Mouse (Mus musculus): ENCODE results near the gene Zc2hc1c. TPM values are rescaled to one million over a fixed set of nuclear protein-coding genes. Genes with fewer than 3 reads are reported as not detected.

The Zc2hc1c gene
- polyA plus RNA-seq, 1 experiment from 2014 or later: 2.5 TPM

DNA sequence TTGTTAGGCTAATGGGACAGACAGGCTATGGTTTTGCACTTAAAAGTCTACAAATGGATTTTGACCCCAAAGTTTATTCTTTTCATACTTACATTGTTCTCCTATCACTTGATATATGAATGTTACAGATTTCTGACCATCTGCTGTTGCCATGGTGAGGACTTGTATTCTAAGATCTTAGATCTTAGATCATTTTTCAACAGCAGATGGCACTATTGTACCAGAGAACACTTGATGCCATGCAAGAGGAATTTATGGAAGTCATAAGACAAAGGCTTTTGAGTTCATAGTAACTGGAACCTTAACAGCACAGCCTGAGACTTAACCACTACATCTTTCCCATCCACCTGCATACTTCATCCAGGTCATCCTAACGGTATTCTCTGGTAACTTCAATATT lies 52.7 kb downstream of the Zc2hc1c start:
- Histone ChIP-seq H3K27ac (ENCODE audit: low read length) (no peak overlapping the region), H3K36me3 (ENCODE audit: control insufficient read depth, insufficient read depth, low read length) (peaks cover 6% of the 10 kb centered on the region), H3K4me2 (ENCODE audit: low read depth, low read length) (no peak overlapping the region), H3K27me3 (ENCODE audit: control insufficient read depth, insufficient read depth, low read depth, low read length) (no peaks in the 10 kb centered on the region), H3K9me3 (ENCODE audit: control insufficient read depth, low read length) (no peaks in the 10 kb centered on the region), H3K4me3 (ENCODE audit: low read length) (no peak overlapping the region), H3K4me1 (replicated peaks; ENCODE audit: control insufficient read depth, insufficient read depth, low read length) (peaks cover 15% of the 10 kb centered on the region; the same call in 1 of the 2 replicates), H3K9ac (ENCODE audit: low read length) (no peak overlapping the region)
- 23% methylated on average over 1 of the region's 1 CpGs for WGBS
- peak; percentile 16; the same call in 1 of the 2 replicates for ATAC-seq (ENCODE audit: low read depth)

DNA sequence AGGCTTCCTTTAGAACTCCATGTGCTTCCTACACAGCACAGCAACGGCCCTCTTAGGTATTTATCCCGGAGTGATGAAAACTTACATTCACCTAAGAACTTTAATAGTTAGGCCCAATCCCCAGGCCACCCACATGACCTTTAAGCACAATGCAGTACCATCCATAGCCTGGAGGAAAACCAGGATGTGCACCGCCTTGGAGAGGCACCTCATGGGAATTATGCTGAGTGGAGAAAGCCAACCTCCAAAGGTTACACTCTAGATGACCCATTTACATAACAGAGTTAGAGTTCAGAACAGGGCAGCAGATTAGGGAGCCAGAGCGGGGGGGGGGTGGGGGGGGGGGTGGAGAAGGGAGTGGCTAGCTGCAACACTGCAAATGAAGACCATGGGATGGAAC lies 53.9 kb downstream of the Zc2hc1c start:
- ATAC-seq (ENCODE audit: low read depth): no peak

DNA sequence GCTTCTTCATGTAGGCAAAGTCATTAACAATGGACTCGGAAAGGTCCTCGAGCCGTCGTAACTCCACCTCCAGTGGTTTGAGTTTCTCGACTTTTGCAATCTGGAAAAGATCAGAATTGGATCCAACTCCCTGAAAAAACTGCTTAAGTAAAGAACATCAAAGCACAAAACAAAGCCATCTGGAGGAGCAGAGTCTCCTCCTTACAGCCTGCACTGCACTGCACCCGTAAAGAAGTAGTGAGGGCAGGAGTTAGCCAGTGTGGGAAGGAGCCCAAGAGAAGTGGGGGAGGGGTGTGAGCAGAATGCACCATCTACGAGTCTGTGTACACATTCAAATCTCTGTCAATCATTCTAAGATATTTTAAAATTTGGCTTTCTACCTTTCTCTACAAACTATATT lies 55.9 kb downstream of the Zc2hc1c start:
- Histone ChIP-seq H3K9me3 (ENCODE audit: control insufficient read depth, low read length) (no peaks in the 10 kb centered on the region), H3K9ac (ENCODE audit: low read length) (no peak overlapping the region), H3K36me3 (ENCODE audit: control insufficient read depth, insufficient read depth, low read length) (peaks cover 5% of the 10 kb centered on the region), H3K4me3 (ENCODE audit: low read length) (no peak overlapping the region), H3K4me2 (ENCODE audit: low read depth, low read length) (no peak overlapping the region), H3K4me1 (replicated peaks; ENCODE audit: control insufficient read depth, insufficient read depth, low read length) (peaks cover 3% of the 10 kb centered on the region; the same call in 1 of the 2 replicates), H3K27me3 (ENCODE audit: control insufficient read depth, insufficient read depth, low read depth, low read length) (no peaks in the 10 kb centered on the region), H3K27ac (ENCODE audit: low read length) (no peak overlapping the region)
- 59% methylated on average over 7 of the region's 7 CpGs for WGBS
- no peak for ATAC-seq (ENCODE audit: low read depth)

More for the DNA sequence above, 53.9 kb downstream of the Zc2hc1c start:
- no peaks in the 10 kb centered on the region for H3K9me3 ChIP-seq (ENCODE audit: control insufficient read depth, low read length)
- H3K9ac ChIP-seq (ENCODE audit: low read length): no peak overlapping the region
- H3K4me1 ChIP-seq (replicated peaks; ENCODE audit: control insufficient read depth, insufficient read depth, low read length): peaks cover 15% of the 10 kb centered on the region; the same call in 1 of the 2 replicates
- peaks cover 5% of the 10 kb centered on the region for H3K36me3 ChIP-seq (ENCODE audit: control insufficient read depth, insufficient read depth, low read length)
- no peak overlapping the region for H3K4me2 ChIP-seq (ENCODE audit: low read depth, low read length)
- 82% methylated on average over 4 of the region's 4 CpGs for WGBS
- H3K27ac ChIP-seq (ENCODE audit: low read length): no peak overlapping the region
- no peaks in the 10 kb centered on the region for H3K27me3 ChIP-seq (ENCODE audit: control insufficient read depth, insufficient read depth, low read depth, low read length)
- no peak overlapping the region for H3K4me3 ChIP-seq (ENCODE audit: low read length)

DNA sequence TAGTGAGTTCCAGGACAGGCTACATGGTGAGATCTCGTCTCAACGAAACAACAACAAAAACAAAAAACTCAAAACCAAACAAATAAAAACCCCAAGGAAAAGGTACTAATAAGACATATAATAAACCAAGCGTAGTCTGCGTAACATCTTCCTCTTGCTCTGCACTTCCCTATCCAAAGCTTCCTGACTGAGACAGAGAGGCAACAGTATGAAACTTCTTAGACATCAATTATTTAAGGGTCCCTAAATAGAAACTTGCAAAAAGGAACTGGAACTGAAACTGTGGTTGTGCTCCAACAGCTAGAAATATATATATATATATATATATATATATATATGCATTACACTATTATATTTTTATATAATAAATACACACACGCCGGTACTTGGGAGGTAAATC lies 57.2 kb downstream of the Zc2hc1c start:
- WGBS: 93% methylated on average over 6 of the region's 6 CpGs
- Histone ChIP-seq H3K36me3 (ENCODE audit: control insufficient read depth, insufficient read depth, low read length) (peaks cover 8% of the 10 kb centered on the region), H3K4me3 (ENCODE audit: low read length) (no peak overlapping the region), H3K9ac (ENCODE audit: low read length) (no peak overlapping the region), H3K4me1 (replicated peaks; ENCODE audit: control insufficient read depth, insufficient read depth, low read length) (no peaks in the 10 kb centered on the region), H3K27ac (ENCODE audit: low read length) (no peak overlapping the region), H3K4me2 (ENCODE audit: low read depth, low read length) (no peak overlapping the region), H3K9me3 (ENCODE audit: control insufficient read depth, low read length) (no peaks in the 10 kb centered on the region), H3K27me3 (ENCODE audit: control insufficient read depth, insufficient read depth, low read depth, low read length) (no peaks in the 10 kb centered on the region)
- ATAC-seq (ENCODE audit: low read depth): no peak

DNA sequence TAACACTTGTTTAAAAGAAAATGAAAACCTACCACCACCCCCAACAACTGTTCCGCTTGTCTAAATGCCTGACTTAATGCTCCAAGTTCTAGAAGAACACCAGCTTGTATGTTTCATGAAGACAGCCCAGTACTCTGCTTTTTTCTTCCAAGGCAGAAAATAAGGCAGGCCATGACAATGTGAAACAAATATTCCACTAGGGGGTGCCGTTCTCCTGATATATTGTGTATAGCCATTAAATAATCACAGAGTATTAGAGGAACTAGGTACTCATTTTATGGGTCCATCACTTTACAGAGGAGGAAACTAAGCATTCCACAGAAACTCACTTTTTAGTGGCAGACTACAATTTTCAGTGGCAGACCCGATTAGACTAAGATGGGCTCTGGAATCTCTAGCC lies 58.0 kb downstream of the Zc2hc1c start:
- ATAC-seq (ENCODE audit: low read depth): peak; percentile 59
- H3K36me3 ChIP-seq (ENCODE audit: control insufficient read depth, insufficient read depth, low read length): peaks cover 8% of the 10 kb centered on the region
- WGBS: 49% methylated on average over 3 of the region's 3 CpGs
- no peak overlapping the region for H3K4me3 ChIP-seq (ENCODE audit: low read length)
- H3K9me3 ChIP-seq (ENCODE audit: control insufficient read depth, low read length): no peaks in the 10 kb centered on the region
- H3K4me2 ChIP-seq (ENCODE audit: low read depth, low read length): no peak overlapping the region
- no peak overlapping the region for H3K9ac ChIP-seq (ENCODE audit: low read length)
- no peak overlapping the region for H3K27ac ChIP-seq (ENCODE audit: low read length)
- H3K27me3 ChIP-seq (ENCODE audit: control insufficient read depth, insufficient read depth, low read depth, low read length): no peaks in the 10 kb centered on the region
- peaks cover 2% of the 10 kb centered on the region; the same call in 1 of the 2 replicates for H3K4me1 ChIP-seq (replicated peaks; ENCODE audit: control insufficient read depth, insufficient read depth, low read length)

DNA sequence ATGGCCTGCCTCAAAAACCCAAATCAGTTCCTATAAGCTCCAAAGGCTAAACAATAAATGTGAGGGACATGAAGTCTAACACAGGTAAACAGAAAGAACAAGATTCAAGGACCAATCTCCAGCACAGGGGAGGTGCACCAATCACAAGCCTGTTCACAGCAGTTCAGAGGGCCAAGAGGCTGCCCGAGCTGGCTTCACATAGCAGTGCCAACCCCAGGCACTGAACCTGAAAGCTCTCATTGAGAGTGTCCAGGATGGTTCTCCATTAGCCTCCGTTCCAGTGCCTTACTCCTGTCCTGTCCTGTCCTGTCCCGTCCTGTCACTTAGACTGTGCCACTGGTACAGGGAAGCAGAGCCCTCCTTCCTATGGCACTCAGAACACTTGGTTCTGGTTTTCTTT lies 58.8 kb downstream of the Zc2hc1c start:
- H3K36me3 ChIP-seq (ENCODE audit: control insufficient read depth, insufficient read depth, low read length): peaks cover 6% of the 10 kb centered on the region
- no peaks in the 10 kb centered on the region for H3K27me3 ChIP-seq (ENCODE audit: control insufficient read depth, insufficient read depth, low read depth, low read length)
- WGBS: 71% methylated on average over 3 of the region's 3 CpGs
- H3K4me2 ChIP-seq (ENCODE audit: low read depth, low read length): no peak overlapping the region
- H3K4me3 ChIP-seq (ENCODE audit: low read length): no peak overlapping the region
- peaks cover 2% of the 10 kb centered on the region; the same call in 1 of the 2 replicates for H3K4me1 ChIP-seq (replicated peaks; ENCODE audit: control insufficient read depth, insufficient read depth, low read length)
- H3K9me3 ChIP-seq (ENCODE audit: control insufficient read depth, low read length): no peaks in the 10 kb centered on the region
- peak overlapping the region; percentile 20; the same call in 1 of the 2 replicates for H3K27ac ChIP-seq (ENCODE audit: low read length)
- ATAC-seq (ENCODE audit: low read depth): no peak
- H3K9ac ChIP-seq (ENCODE audit: low read length): no peak overlapping the region

DNA sequence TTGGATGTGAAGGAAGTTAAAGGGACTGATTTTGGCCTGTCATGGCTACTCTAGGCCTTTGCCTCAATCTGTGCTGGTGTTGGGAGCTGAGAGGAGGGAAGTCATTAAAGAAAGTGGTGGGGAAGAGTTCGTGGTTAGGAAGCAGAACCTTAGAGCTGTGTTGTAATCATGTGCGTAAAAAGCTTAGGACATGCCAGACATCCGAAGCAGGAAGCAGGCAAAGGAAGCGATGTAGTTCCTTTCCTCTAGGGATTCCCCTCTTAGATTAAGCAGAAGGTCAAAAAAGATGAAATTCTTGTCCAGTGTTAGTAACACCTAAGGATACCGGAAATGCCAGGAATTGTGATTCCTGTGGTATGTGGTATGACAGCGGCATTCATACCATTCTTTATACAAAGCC lies 59.9 kb downstream of the Zc2hc1c start:
- Histone ChIP-seq H3K4me3 (ENCODE audit: low read length) (no peak overlapping the region), H3K9ac (ENCODE audit: low read length) (no peak overlapping the region), H3K4me1 (replicated peaks; ENCODE audit: control insufficient read depth, insufficient read depth, low read length) (peaks cover 2% of the 10 kb centered on the region; the same call in 1 of the 2 replicates), H3K27ac (ENCODE audit: low read length) (peak overlapping the region; percentile 47), H3K9me3 (ENCODE audit: control insufficient read depth, low read length) (no peaks in the 10 kb centered on the region), H3K27me3 (ENCODE audit: control insufficient read depth, insufficient read depth, low read depth, low read length) (no peaks in the 10 kb centered on the region), H3K4me2 (ENCODE audit: low read depth, low read length) (no peak overlapping the region), H3K36me3 (ENCODE audit: control insufficient read depth, insufficient read depth, low read length) (peaks cover 9% of the 10 kb centered on the region)
- 65% methylated on average over 6 of the region's 6 CpGs for WGBS
- no peak for ATAC-seq (ENCODE audit: low read depth)

Small RNA genes lying within 50 kb of the gene (microRNA-seq; reads per million reads assigned to microRNA genes)
- gene Mir6938: not detected

Other genes with a start within 250 kb of the Zc2hc1c start
- gene Prox2, start 177.8 kb upstream of the Zc2hc1c start, polyA plus RNA-seq (2015; fragmentation: Nextera tagmentation; extraction: Ambion mirVana): 6.3 and 6.4 TPM in 2 replicates
- 110 TPM in 2 replicates for gene Dlst, start 177.8 kb upstream of the Zc2hc1c start, polyA plus RNA-seq (2015; fragmentation: Nextera tagmentation; extraction: Ambion mirVana)
- 0.94 and 1.6 TPM in 2 replicates for gene Rps6kl1, start 137.3 kb upstream of the Zc2hc1c start, polyA plus RNA-seq (2015; fragmentation: Nextera tagmentation; extraction: Ambion mirVana)
- 9.7 and 9.9 TPM in 2 replicates for gene Pgf, start 110.8 kb upstream of the Zc2hc1c start, polyA plus RNA-seq (2015; fragmentation: Nextera tagmentation; extraction: Ambion mirVana)
- 83.3 and 86.6 TPM in 2 replicates for gene Eif2b2, start 69.1 kb upstream of the Zc2hc1c start, polyA plus RNA-seq (2015; fragmentation: Nextera tagmentation; extraction: Ambion mirVana)
- 8.5 and 9.0 TPM in 2 replicates for gene Mlh3, start 18.0 kb upstream of the Zc2hc1c start, polyA plus RNA-seq (2015; fragmentation: Nextera tagmentation; extraction: Ambion mirVana)
- gene Acyp1, start 153 bp upstream of the Zc2hc1c start, polyA plus RNA-seq (2015; fragmentation: Nextera tagmentation; extraction: Ambion mirVana): 67.5 and 70.2 TPM in 2 replicates
- 20.7 and 20.9 TPM in 2 replicates for gene Nek9, start 50.8 kb downstream of the Zc2hc1c start, polyA plus RNA-seq (2015; fragmentation: Nextera tagmentation; extraction: Ambion mirVana)
- 332 and 342 TPM in 2 replicates for gene Tmed10, start 86.3 kb downstream of the Zc2hc1c start, polyA plus RNA-seq (2015; fragmentation: Nextera tagmentation; extraction: Ambion mirVana)
- 6.8 and 7.9 TPM in 2 replicates for gene Fos, start 185.3 kb downstream of the Zc2hc1c start, polyA plus RNA-seq (2015; fragmentation: Nextera tagmentation; extraction: Ambion mirVana)